Mouse (Mus musculus): ENCODE results near the gene Mfap3l.
A peak's percentile ranks its signal among the peaks of the same experiment; 100 is the strongest.

- TF ChIP-seq CTCF (IDR thresholded peaks at IDR 0.05) (peak; percentile 81), POLR2A (IDR thresholded peaks at IDR 0.05; ENCODE audit: insufficient read depth, low read depth, low read length) (no peak), EP300 (IDR thresholded peaks at IDR 0.05; ENCODE audit: insufficient read depth, low read depth, low read length) (no peak)
Observed at GRCm38 (mm10) chr8:60616928-60617327, 15.7 kb upstream of the Mfap3l start.

All from heart, adult 2 months (tissue).